8 mouse cellular contexts compared by ENCODE assay signal in the genomic region with DNA sequence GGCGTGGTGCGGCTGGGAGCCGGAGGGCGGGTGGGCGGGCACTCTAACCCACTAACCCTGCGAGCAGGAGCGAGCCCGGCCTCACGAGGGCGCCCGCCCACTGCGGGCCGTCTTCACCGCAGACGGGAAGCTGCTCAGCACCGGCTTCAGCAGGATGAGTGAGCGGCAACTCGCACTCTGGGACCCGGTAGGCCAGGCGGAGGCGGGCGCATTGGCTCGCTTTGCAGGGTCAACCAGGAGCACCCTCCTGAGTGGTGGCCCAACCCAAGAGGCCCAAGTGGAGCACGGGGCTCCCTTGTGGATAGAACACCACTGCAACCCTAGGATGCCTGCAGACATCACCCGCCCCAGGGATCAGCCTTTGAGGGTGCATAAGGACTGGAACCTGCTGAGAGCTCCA. TPM values are rescaled to one million over a fixed set of nuclear protein-coding genes. Genes with fewer than 3 reads are reported as not detected.
DNase-seq lines count a peak whose midpoint lies in the region; ATAC-seq and TF ChIP-seq lines count a peak whose summit lies in the region.

No protein-coding gene starts in this region.

- peaks cover 5% of the 10 kb centered on the region for H3K4me1 ChIP-seq in midbrain, embryonic 14.5 days (ENCODE audit: control insufficient read depth, insufficient read depth, low read length)
- peaks cover 13% of the 10 kb centered on the region for H3K4me1 ChIP-seq in midbrain, embryonic 15.5 days
- H3K4me1 ChIP-seq in liver, adult 2 months (ENCODE audit: control insufficient read depth, insufficient read depth, low read length): peaks cover 4% of the 10 kb centered on the region; the same call in 1 of the 2 replicates
- H3K4me1 ChIP-seq in neural tube, embryonic 12.5 days: peaks cover 19% of the 10 kb centered on the region

- TF ChIP-seq CTCF in liver, adult 2 months (IDR thresholded peaks at IDR 0.05; ENCODE audit: low read depth, low read length): peak; percentile 75

- peaks cover 18% of the 10 kb centered on the region for H3K36me3 ChIP-seq in midbrain, embryonic 14.5 days (ENCODE audit: control insufficient read depth, insufficient read depth, low read length)
- peaks cover 14% of the 10 kb centered on the region; the same call in 1 of the 2 replicates for H3K36me3 ChIP-seq in midbrain, embryonic 15.5 days (replicated peaks)
- no peaks in the 10 kb centered on the region for H3K36me3 ChIP-seq in liver, adult 2 months (ENCODE audit: control insufficient read depth, insufficient read depth, low read length)
- H3K36me3 ChIP-seq in neural tube, embryonic 12.5 days: peaks cover 18% of the 10 kb centered on the region

- H3K9ac ChIP-seq in midbrain, embryonic 14.5 days (replicated peaks; ENCODE audit: low read length): no peak overlapping the region
- H3K9ac ChIP-seq in midbrain, embryonic 15.5 days: no peak overlapping the region
- no peak overlapping the region for H3K9ac ChIP-seq in liver, adult 2 months (ENCODE audit: low read depth, low read length)
- H3K9ac ChIP-seq in neural tube, embryonic 12.5 days: no peak overlapping the region

- H3K4me3 ChIP-seq in midbrain, embryonic 14.5 days (replicated peaks; ENCODE audit: low read depth, low read length): no peak overlapping the region
- no peak overlapping the region for H3K4me3 ChIP-seq in midbrain, embryonic 15.5 days
- H3K4me3 ChIP-seq in liver, adult 2 months (ENCODE audit: insufficient read depth, low read depth, low read length): peak overlapping the region; percentile 32; the same call in 1 of the 2 replicates
- H3K4me3 ChIP-seq in neural tube, embryonic 12.5 days: no peak overlapping the region

- H3K79me2 ChIP-seq in liver, adult 2 months (ENCODE audit: control insufficient read depth, insufficient read depth, low read length): no peaks in the 10 kb centered on the region

- H3K4me2 ChIP-seq in midbrain, embryonic 14.5 days (ENCODE audit: low read length): no peak overlapping the region
- no peak overlapping the region for H3K4me2 ChIP-seq in midbrain, embryonic 15.5 days
- peak overlapping the region; percentile 20 for H3K4me2 ChIP-seq in neural tube, embryonic 12.5 days (replicated peaks)

- H3K9me3 ChIP-seq in midbrain, embryonic 14.5 days (ENCODE audit: control insufficient read depth, low read length): no peaks in the 10 kb centered on the region
- H3K9me3 ChIP-seq in midbrain, embryonic 15.5 days: no peaks in the 10 kb centered on the region
- no peaks in the 10 kb centered on the region for H3K9me3 ChIP-seq in neural tube, embryonic 12.5 days

- peak; percentile 42 for DNase-seq in midbrain, embryonic 14.5 days
- DNase-seq in c-Kit-positive CD71-negative TER-119-negative erythroid progenitor cells, embryonic 14.5 days (ENCODE audit: low read depth): peak; percentile 59
- DNase-seq in kidney, adult 18-20 months: peak; percentile 83
- peak; percentile 28 for DNase-seq in liver, adult 2 months (ENCODE audit: extremely low read depth, low read depth, low spot score)
- peak; percentile 84 for DNase-seq in thymus, postnatal 0 days (ENCODE audit: low spot score)

- H3K27me3 ChIP-seq in midbrain, embryonic 14.5 days (ENCODE audit: control insufficient read depth, insufficient read depth, low read length): peaks cover 44% of the 10 kb centered on the region; the same call in 1 of the 2 replicates
- peaks cover 44% of the 10 kb centered on the region for H3K27me3 ChIP-seq in midbrain, embryonic 15.5 days (replicated peaks)
- H3K27me3 ChIP-seq in liver, adult 2 months (ENCODE audit: control insufficient read depth, insufficient read depth, low read length): peaks cover 3% of the 10 kb centered on the region; the same call in 1 of the 2 replicates
- peaks cover 57% of the 10 kb centered on the region for H3K27me3 ChIP-seq in neural tube, embryonic 12.5 days (replicated peaks)

- 4% methylated on average over 25 of the region's 25 CpGs for WGBS in midbrain, embryonic 14.5 days
- WGBS in midbrain, embryonic 15.5 days: 4% methylated on average over 25 of the region's 25 CpGs
- 4% methylated on average over 25 of the region's 25 CpGs for WGBS in liver, adult 2 months
- 3% methylated on average over 25 of the region's 25 CpGs for WGBS in neural tube, embryonic 12.5 days

- ATAC-seq in midbrain, embryonic 14.5 days (ENCODE audit: low FRiP score, low TSS enrichment): no peak
- ATAC-seq in midbrain, embryonic 15.5 days (replicated peaks): no peak
- ATAC-seq in granulocyte monocyte progenitor cell, adult 5-6 weeks (replicated peaks; ENCODE audit: poor library complexity, severe bottlenecking): peak; percentile 79
- peak; percentile 17; the same call in 1 of the 2 replicates for ATAC-seq in neural tube, embryonic 12.5 days (ENCODE audit: low FRiP score, low read depth)

- no peak for TF ChIP-seq POLR2A in liver, adult 2 months (IDR thresholded peaks at IDR 0.05; ENCODE audit: extremely low read depth, insufficient read depth, low read length)

- H3K27ac ChIP-seq in midbrain, embryonic 14.5 days (replicated peaks; ENCODE audit: low read depth, low read length): no peak overlapping the region
- no peak overlapping the region for H3K27ac ChIP-seq in midbrain, embryonic 15.5 days
- no peak overlapping the region for H3K27ac ChIP-seq in liver, adult 2 months (replicated peaks; ENCODE audit: insufficient read depth, low read depth, low read length)
- H3K27ac ChIP-seq in neural tube, embryonic 12.5 days: no peak overlapping the region

RNA-seq across cellular contexts. Expression of a gene that starts 4.9 kb away (rescaled TPM):
- 0.26 and 0.32 TPM in 2 replicates for polyA plus RNA-seq in midbrain, embryonic 14.5 days (2014; fragmentation: Nextera tagmentation; extraction: Ambion mirVana)
- 0.23 and 0.39 TPM in 2 replicates for polyA plus RNA-seq in midbrain, embryonic 15.5 days (2015; fragmentation: Nextera tagmentation; extraction: Ambion mirVana)
- total RNA-seq in granulocyte monocyte progenitor cell, adult 5-6 weeks (2014; fragmentation: Nextera tagmentation): not detected in 2 replicates
- not detected in 2 replicates for total RNA-seq in granulocyte monocyte progenitor cell, adult 5-6 weeks (2017)
- total RNA-seq in liver, adult 2 months (2014; rRNA removed): 0.07 and 0.09 TPM in 2 replicates
- polyA plus RNA-seq in liver, adult 2 months (2012; rRNA removed): 0.16 and 0.19 TPM in 2 replicates
- 0.15 TPM in 2 replicates for polyA plus RNA-seq in neural tube, embryonic 12.5 days (2016; fragmentation: Nextera tagmentation; extraction: Ambion mirVana)
- polyA plus RNA-seq in thymus, postnatal 0 days (2015; fragmentation: Nextera tagmentation; extraction: Ambion mirVana): not detected in 2 replicates

RNA-seq across cellular contexts. Expression of a gene that starts 22.3 kb away (rescaled TPM):
- polyA plus RNA-seq in midbrain, embryonic 14.5 days (2014; fragmentation: Nextera tagmentation; extraction: Ambion mirVana): 42.6 and 43.7 TPM in 2 replicates
- polyA plus RNA-seq in midbrain, embryonic 15.5 days (2015; fragmentation: Nextera tagmentation; extraction: Ambion mirVana): 46.1 and 46.2 TPM in 2 replicates
- 14.9 and 20.0 TPM in 2 replicates for total RNA-seq in granulocyte monocyte progenitor cell, adult 5-6 weeks (2014; fragmentation: Nextera tagmentation)
- total RNA-seq in granulocyte monocyte progenitor cell, adult 5-6 weeks (2017): 3.1 and 4.8 TPM in 2 replicates
- total RNA-seq in liver, adult 2 months (2014; rRNA removed): 0.37 and 0.67 TPM in 2 replicates
- 4.8 and 8.0 TPM in 2 replicates for polyA plus RNA-seq in liver, adult 2 months (2012; rRNA removed)
- polyA plus RNA-seq in neural tube, embryonic 12.5 days (2016; fragmentation: Nextera tagmentation; extraction: Ambion mirVana): 33.8 and 39.7 TPM in 2 replicates
- 3.1 TPM in 2 replicates for polyA plus RNA-seq in thymus, postnatal 0 days (2015; fragmentation: Nextera tagmentation; extraction: Ambion mirVana)

RNA-seq across cellular contexts. Expression of a gene that starts 26.2 kb away (rescaled TPM):
- 23.1 and 25.1 TPM in 2 replicates for polyA plus RNA-seq in midbrain, embryonic 14.5 days (2014; fragmentation: Nextera tagmentation; extraction: Ambion mirVana)
- polyA plus RNA-seq in midbrain, embryonic 15.5 days (2015; fragmentation: Nextera tagmentation; extraction: Ambion mirVana): 17.9 and 19.0 TPM in 2 replicates
- 33.6 and 47.7 TPM in 2 replicates for total RNA-seq in granulocyte monocyte progenitor cell, adult 5-6 weeks (2014; fragmentation: Nextera tagmentation)
- total RNA-seq in granulocyte monocyte progenitor cell, adult 5-6 weeks (2017): 10.3 and 16.4 TPM in 2 replicates
- total RNA-seq in liver, adult 2 months (2014; rRNA removed): 2.8 and 4.4 TPM in 2 replicates
- polyA plus RNA-seq in liver, adult 2 months (2012; rRNA removed): 8.9 and 11.2 TPM in 2 replicates
- 12.5 and 14.4 TPM in 2 replicates for polyA plus RNA-seq in neural tube, embryonic 12.5 days (2016; fragmentation: Nextera tagmentation; extraction: Ambion mirVana)
- polyA plus RNA-seq in thymus, postnatal 0 days (2015; fragmentation: Nextera tagmentation; extraction: Ambion mirVana): 5.8 and 6.7 TPM in 2 replicates

RNA-seq across cellular contexts. Expression of a gene that starts 47.8 kb away (rescaled TPM):
- 1.8 and 2.0 TPM in 2 replicates for polyA plus RNA-seq in midbrain, embryonic 14.5 days (2014; fragmentation: Nextera tagmentation; extraction: Ambion mirVana)
- polyA plus RNA-seq in midbrain, embryonic 15.5 days (2015; fragmentation: Nextera tagmentation; extraction: Ambion mirVana): 2.2 and 2.6 TPM in 2 replicates
- 3.4 and 9.6 TPM in 2 replicates for total RNA-seq in granulocyte monocyte progenitor cell, adult 5-6 weeks (2014; fragmentation: Nextera tagmentation)
- 2.6 and 3.6 TPM in 2 replicates for total RNA-seq in granulocyte monocyte progenitor cell, adult 5-6 weeks (2017)
- total RNA-seq in liver, adult 2 months (2014; rRNA removed): 43.0 and 44.8 TPM in 2 replicates
- polyA plus RNA-seq in liver, adult 2 months (2012; rRNA removed): 32.7 and 55.6 TPM in 2 replicates
- 5.2 and 7.1 TPM in 2 replicates for polyA plus RNA-seq in neural tube, embryonic 12.5 days (2016; fragmentation: Nextera tagmentation; extraction: Ambion mirVana)
- 16.8 and 22.7 TPM in 2 replicates for polyA plus RNA-seq in thymus, postnatal 0 days (2015; fragmentation: Nextera tagmentation; extraction: Ambion mirVana)

RNA-seq across cellular contexts. Expression of a gene that starts 48.6 kb away (rescaled TPM):
- 11.7 and 12.0 TPM in 2 replicates for polyA plus RNA-seq in midbrain, embryonic 14.5 days (2014; fragmentation: Nextera tagmentation; extraction: Ambion mirVana)
- polyA plus RNA-seq in midbrain, embryonic 15.5 days (2015; fragmentation: Nextera tagmentation; extraction: Ambion mirVana): 12.7 and 16.7 TPM in 2 replicates
- total RNA-seq in granulocyte monocyte progenitor cell, adult 5-6 weeks (2014; fragmentation: Nextera tagmentation): 2.5 and 3.3 TPM in 2 replicates
- 1.8 and 2.8 TPM in 2 replicates for total RNA-seq in granulocyte monocyte progenitor cell, adult 5-6 weeks (2017)
- 1.5 and 1.6 TPM in 2 replicates for total RNA-seq in liver, adult 2 months (2014; rRNA removed)
- 5.8 and 6.2 TPM in 2 replicates for polyA plus RNA-seq in liver, adult 2 months (2012; rRNA removed)
- 28.7 and 32.4 TPM in 2 replicates for polyA plus RNA-seq in neural tube, embryonic 12.5 days (2016; fragmentation: Nextera tagmentation; extraction: Ambion mirVana)
- 39.4 and 45.1 TPM in 2 replicates for polyA plus RNA-seq in thymus, postnatal 0 days (2015; fragmentation: Nextera tagmentation; extraction: Ambion mirVana)

Comparison
In these comparisons a context has a peak if more than half of its experiments do, and no peak if none do; other contexts are left out.
1. ATAC-seq: peak in granulocyte monocyte progenitor cell, adult 5-6 weeks (single experiment) and neural tube, embryonic 12.5 days (single experiment); none in midbrain, embryonic 14.5 days (single experiment) and midbrain, embryonic 15.5 days (single experiment).
2. DNase-seq: peak in every context shown above with its lines; median percentile 84 in thymus, postnatal 0 days; 83 in kidney, adult 18-20 months; 59 in c-Kit-positive CD71-negative TER-119-negative erythroid progenitor cells, embryonic 14.5 days; 42 in midbrain, embryonic 14.5 days; 28 in liver, adult 2 months.